Mouse (Mus musculus): ENCODE measurements around the gene B4galnt4.

GRCm38 (mm10) chr7:141058601-141059341 is 2.1 kb upstream of the B4galnt4 start:
- no peak for TF ChIP-seq CTCF (IDR thresholded peaks at IDR 0.05; ENCODE audit: low read depth)
- TF ChIP-seq EP300 (IDR thresholded peaks at IDR 0.05; ENCODE audit: low read depth), result no peak
